Mouse (Mus musculus): ENCODE measurements around the gene Olfr548-ps1.

- TF ChIP-seq POLR2A (IDR thresholded peaks at IDR 0.05; ENCODE audit: low read depth, low read length) (no peak), CTCF (IDR thresholded peaks at IDR 0.05; ENCODE audit: extremely low read depth, insufficient read depth, insufficient read length, insufficient replicate concordance) (no peak)
Measured at GRCm38 (mm10) chr7:102501986-102502385, 38.7 kb upstream of the Olfr548-ps1 start.
